Mouse (Mus musculus) midbrain, postnatal 0 days (tissue): ENCODE measurements around the gene Wdr5b. TPM values are rescaled to one million over a fixed set of nuclear protein-coding genes. Genes with fewer than 3 reads are reported as not detected.
"Not testable (repeated sequence)": the region's sequence is repeated elsewhere in the genome, so short reads cannot be mapped to it uniquely, and the experiment has no call there.

ENCODE experiments used
- ATAC-seq: fragments of 200-750 bp; cut with Nextera tagmentation; 2 replicates; pipeline ENCODE4 v1.8.0; 2017; ENCODE audit warnings: moderate number of reproducible peaks, mild to moderate bottlenecking, moderate TSS enrichment, moderate library complexity; ENCODE audit not compliant: low FRiP score
- DNase-seq: peaks from one replicate; pipeline ENCODE4 v3.0.0-alpha.2; 2015; ENCODE audit warnings: low spot score
- H3K27ac ChIP-seq: fragments of 300-500 bp; sonication (generic); 2 replicates; pipeline ENCODE4 v1.5.1; 2014; ENCODE audit warnings: low read depth, mild to moderate bottlenecking, low read length, mixed read lengths
- H3K27me3 ChIP-seq: fragments of 300-500 bp; sonication (generic); 2 replicates; pipeline ENCODE4 v1.6.1; 2014; ENCODE audit warnings: low read length, control low read depth, mixed read lengths; ENCODE audit not compliant: insufficient read depth
- H3K36me3 ChIP-seq: fragments of 300-500 bp; sonication (generic); 2 replicates; pipeline ENCODE4 v1.6.1; 2014; ENCODE audit warnings: low read length, control low read depth, mixed read lengths; ENCODE audit not compliant: insufficient read depth
- H3K4me1 ChIP-seq: fragments of 300-500 bp; sonication (generic); 2 replicates; pipeline ENCODE4 v1.6.1; 2014; ENCODE audit warnings: mild to moderate bottlenecking, control low read depth, antibody characterized with exemption, low read length, mixed read lengths; ENCODE audit not compliant: insufficient read depth
- H3K4me2 ChIP-seq: fragments of 300-500 bp; sonication (generic); 2 replicates; pipeline ENCODE4 v1.6.1; 2014; ENCODE audit warnings: low read depth, mild to moderate bottlenecking, low read length, mixed read lengths; ENCODE audit not compliant: poor library complexity, severe bottlenecking
- H3K4me3 ChIP-seq: fragments of 300-500 bp; sonication (generic); 2 replicates; pipeline ENCODE4 v1.5.1; 2014; ENCODE audit warnings: low read depth, mild to moderate bottlenecking, low read length, moderate library complexity
- H3K9ac ChIP-seq: fragments of 300-500 bp; sonication (generic); replicated peaks from 2 replicates; pipeline ENCODE4 v1.6.1; 2014; ENCODE audit warnings: mild to moderate bottlenecking, low read length, moderate library complexity, mixed read lengths; ENCODE audit not compliant: poor library complexity, severe bottlenecking
- H3K9me3 ChIP-seq: fragments of 300-500 bp; sonication (generic); 2 replicates; pipeline ENCODE4 v1.6.1; 2016; ENCODE audit warnings: low read length, control low read depth
- CTCF ChIP-seq: IDR thresholded peaks from 2 replicates; pipeline ENCODE4 v1.5.1; 2016; ENCODE audit warnings: antibody characterized with exemption, mild to moderate bottlenecking
- WGBS: fragments of 180-500 bp; shearing (Covaris S2); extraction: QIAGEN DNeasy Blood & Tissue Kit; methylation state at CpG from one replicate; pipeline ENCODE4 v1.1.7; 2014; 5-methylcytosine and 5-hydroxymethylcytosine counted together
- polyA plus RNA-seq: library from polyadenylated mRNA; unstranded; fragments of >200 nt; fragmentation: Nextera tagmentation; extraction: Ambion mirVana; gene quantifications from 2 replicates; pipeline ENCODE4 v1.2.1, GENCODE M21; 2015
- total RNA-seq: library from RNA; depleted of rRNA; stranded (reverse); fragments of >200 nt; gene quantifications from 2 replicates; pipeline ENCODE4 v1.2.3, GENCODE M21; 2014

Wdr5b gene
- total and polyA plus RNA-seq, 2 experiments from 2014 or later: 5.8 to 6.1 TPM

- H3K4me3 ChIP-seq: no peak overlapping the region
- no peak overlapping the region for H3K4me2 ChIP-seq
- ATAC-seq: no peak
- no peaks in the 10 kb centered on the region for H3K27me3 ChIP-seq
- no peak overlapping the region for H3K27ac ChIP-seq
- H3K9ac ChIP-seq: no peak overlapping the region
- H3K36me3 ChIP-seq: peaks cover 13% of the 10 kb centered on the region
- no peak for TF ChIP-seq CTCF
- 97% methylated on average over 8 of the region's 8 CpGs for WGBS
- no peak for DNase-seq
- no peaks in the 10 kb centered on the region for H3K4me1 ChIP-seq
- H3K9me3 ChIP-seq: no peaks in the 10 kb centered on the region
Observed at GRCm38 (mm10) chr16:36054920-36055319, 13.9 kb downstream of the Wdr5b start.

GRCm38 (mm10) chr16:36056416-36056815 is 15.4 kb downstream of the Wdr5b start:
- H3K4me2 ChIP-seq: no peak overlapping the region
- peaks cover 10% of the 10 kb centered on the region for H3K36me3 ChIP-seq
- no peaks in the 10 kb centered on the region for H3K27me3 ChIP-seq
- ATAC-seq: no peak
- H3K9me3 ChIP-seq: no peaks in the 10 kb centered on the region
- no peak overlapping the region for H3K4me3 ChIP-seq
- no peak for DNase-seq
- 90% methylated on average over 11 of the region's 11 CpGs for WGBS
- H3K4me1 ChIP-seq: no peaks in the 10 kb centered on the region
- H3K27ac ChIP-seq: no peak overlapping the region
- H3K9ac ChIP-seq: no peak overlapping the region
- no peak for TF ChIP-seq CTCF

GRCm38 (mm10) chr16:36057933-36058475 is 17.0 kb downstream of the Wdr5b start:
- no peak overlapping the region for H3K27ac ChIP-seq
- H3K36me3 ChIP-seq: peaks cover 2% of the 10 kb centered on the region; the same call in 1 of the 2 replicates
- 85% methylated on average over 8 of the region's 8 CpGs for WGBS
- no peaks in the 10 kb centered on the region for H3K9me3 ChIP-seq
- no peak for DNase-seq
- H3K27me3 ChIP-seq: no peaks in the 10 kb centered on the region
- ATAC-seq: no peak
- TF ChIP-seq CTCF: no peak
- no peak overlapping the region for H3K9ac ChIP-seq
- no peak overlapping the region for H3K4me2 ChIP-seq
- no peak overlapping the region for H3K4me3 ChIP-seq
- H3K4me1 ChIP-seq: no peaks in the 10 kb centered on the region

- H3K4me2 ChIP-seq, H3K9ac ChIP-seq, DNase-seq, H3K27ac ChIP-seq, ATAC-seq, H3K9me3 ChIP-seq, H3K4me3 ChIP-seq, H3K4me1 ChIP-seq, H3K36me3 ChIP-seq, H3K27me3 ChIP-seq: not testable (repeated sequence)
- 82% methylated on average over 1 of the region's 1 CpGs for WGBS
Observed at GRCm38 (mm10) chr16:36062534-36062933, 21.5 kb downstream of the Wdr5b start.

GRCm38 (mm10) chr16:36063315-36063714 is 22.3 kb downstream of the Wdr5b start:
- ATAC-seq (no peak), DNase-seq (peak; percentile 55)
- no peak overlapping the region for H3K4me2 ChIP-seq
- H3K4me1 ChIP-seq: no peaks in the 10 kb centered on the region
- H3K36me3 ChIP-seq: no peaks in the 10 kb centered on the region
- no peak overlapping the region for H3K27ac ChIP-seq
- H3K9ac ChIP-seq: no peak overlapping the region
- H3K4me3 ChIP-seq: no peak overlapping the region
- 65% methylated on average over 2 of the region's 2 CpGs for WGBS
- TF ChIP-seq CTCF: no peak
- H3K27me3 ChIP-seq: no peaks in the 10 kb centered on the region
- no peaks in the 10 kb centered on the region for H3K9me3 ChIP-seq

- WGBS: 87% methylated on average over 5 of the region's 5 CpGs
- Histone ChIP-seq H3K4me1 (no peaks in the 10 kb centered on the region), H3K4me3 (no peak overlapping the region), H3K4me2 (no peak overlapping the region), H3K9me3 (no peaks in the 10 kb centered on the region), H3K27ac (no peak overlapping the region), H3K36me3 (no peaks in the 10 kb centered on the region), H3K9ac (no peak overlapping the region), H3K27me3 (no peaks in the 10 kb centered on the region)
- TF ChIP-seq CTCF: no peak
- DNase-seq (no peak), ATAC-seq (no peak)
Observed at GRCm38 (mm10) chr16:36064904-36065303, 23.9 kb downstream of the Wdr5b start.
